Mouse (Mus musculus): Measurements from ENCODE around the gene Mtor.

The Mtor gene

GRCm38 (mm10) chr4:148484511-148484910 lies 36.1 kb downstream of the Mtor start:
- DNase-seq (ENCODE audit: low read depth, low spot score) = no peak

- no peak for DNase-seq (ENCODE audit: low read depth, low spot score)
These were observed 39.4 kb downstream of the Mtor start for GRCm38 (mm10) chr4:148487841-148488240.

- no peak for DNase-seq (ENCODE audit: low read depth, low spot score)
These were observed 42.1 kb downstream of the Mtor start for GRCm38 (mm10) chr4:148490502-148490901.

DNA sequence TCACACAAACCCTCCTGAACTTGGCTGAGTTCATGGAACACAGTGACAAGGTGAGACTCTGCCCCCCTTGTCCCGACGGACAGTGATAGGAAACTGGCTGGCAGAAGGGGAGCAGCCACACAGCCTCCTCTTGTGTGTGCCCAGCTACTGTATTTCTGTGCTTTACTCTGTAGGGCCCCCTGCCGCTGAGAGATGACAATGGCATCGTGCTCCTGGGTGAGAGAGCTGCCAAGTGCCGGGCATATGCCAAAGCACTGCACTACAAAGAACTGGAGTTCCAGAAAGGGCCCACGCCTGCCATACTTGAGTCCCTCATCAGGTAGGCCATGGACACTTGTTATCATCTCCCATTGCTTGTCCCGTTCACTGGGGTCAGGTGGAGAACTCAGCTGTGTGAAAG lies 43.0 kb downstream of the Mtor start:
- no peak for DNase-seq (ENCODE audit: low read depth, low spot score)

DNA sequence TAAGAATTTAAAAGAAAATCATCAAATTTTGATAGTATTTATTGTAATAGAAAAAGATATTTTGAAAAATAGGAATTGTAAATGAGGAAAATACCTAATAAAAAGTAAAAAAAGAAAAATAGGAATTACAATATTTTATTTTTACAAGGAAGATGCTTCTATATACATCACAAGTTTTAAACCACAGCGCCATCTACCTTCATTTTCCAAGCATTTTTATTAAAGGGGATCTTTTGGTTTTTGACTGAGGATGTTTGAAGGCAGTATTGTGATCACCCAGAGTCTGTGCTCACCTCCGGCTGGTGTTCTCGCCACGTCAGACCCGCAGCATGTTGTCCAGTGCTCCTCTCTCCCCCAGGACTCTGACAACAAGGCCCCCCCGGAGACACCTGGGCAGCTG lies 46.7 kb downstream of the Mtor start:
- DNase-seq (ENCODE audit: low read depth, low spot score) = no peak

DNA sequence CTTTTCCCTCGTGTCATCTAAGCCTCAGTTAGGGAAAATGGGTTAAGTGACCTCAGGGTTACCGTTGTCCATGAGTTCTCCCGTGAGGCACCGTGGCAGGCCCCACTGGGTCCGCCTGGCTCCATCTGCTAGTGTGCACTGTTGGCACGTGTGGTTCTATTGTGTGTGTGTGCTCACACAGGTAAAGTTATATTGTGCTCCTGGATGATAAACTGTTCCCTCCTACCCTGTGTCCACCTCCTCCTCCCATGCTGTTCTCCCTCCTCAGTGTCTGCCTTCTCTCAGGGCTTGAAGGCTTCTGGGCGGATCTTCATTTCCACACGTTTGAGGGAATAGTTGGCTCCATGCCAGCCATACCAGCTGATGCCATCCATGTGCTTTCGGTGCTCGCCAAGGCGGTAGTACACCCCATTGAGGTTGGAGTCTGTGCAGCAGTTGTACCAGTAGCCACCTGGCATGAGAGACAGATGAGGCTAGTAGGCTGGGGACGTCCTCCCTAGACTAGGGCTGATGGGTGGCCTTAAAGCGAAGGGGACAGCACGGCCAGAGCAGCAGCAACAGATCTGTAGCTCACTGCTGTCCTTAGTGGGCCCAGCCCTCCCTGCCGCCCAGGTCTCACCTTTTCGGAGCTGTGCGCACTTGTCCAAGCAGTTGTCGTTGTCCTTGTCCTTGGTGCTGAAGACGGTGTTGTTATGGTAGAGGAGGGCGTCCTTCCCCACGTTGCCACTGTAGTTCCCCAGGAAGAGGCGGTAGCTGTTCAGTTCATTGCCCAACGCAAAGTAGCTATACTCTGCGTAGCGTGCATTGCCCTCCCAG lies 47.7 kb downstream of the Mtor start:
- DNase-seq (ENCODE audit: low read depth, low spot score) = peak; percentile 26

GRCm38 (mm10) chr4:148500410-148500867 lies 52.0 kb downstream of the Mtor start, which contains the start of gene Angptl7:
TSS of gene Angptl7 (minus strand) at chr4:148500460.
- no peak for DNase-seq (ENCODE audit: low read depth, low spot score)

GRCm38 (mm10) chr4:148504497-148504959 lies 56.1 kb downstream of the Mtor start:
- DNase-seq (ENCODE audit: low read depth, low spot score) = no peak

DNA sequence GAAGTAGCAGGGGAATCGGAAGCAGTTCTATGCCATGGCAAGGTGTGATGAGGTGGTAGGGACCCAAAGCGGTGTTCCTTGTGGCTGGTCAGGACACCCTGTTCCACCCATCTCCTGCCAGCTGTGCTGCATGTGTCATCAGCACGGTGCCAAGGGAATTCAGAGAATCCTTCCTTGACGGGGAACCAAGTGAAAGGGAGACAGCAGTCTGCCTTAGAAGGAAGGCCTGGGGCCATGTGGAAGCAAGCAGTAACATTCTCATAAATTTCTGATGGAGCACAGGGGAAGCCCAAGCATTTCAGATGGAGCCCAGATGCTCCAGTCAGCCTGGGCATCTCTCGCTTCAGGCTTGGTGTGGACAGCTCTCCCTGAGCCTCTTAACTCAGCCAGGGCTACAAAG lies 59.2 kb downstream of the Mtor start:
- no peak for DNase-seq (ENCODE audit: low read depth, low spot score)

- DNase-seq (ENCODE audit: low read depth, low spot score) = no peak
These were observed 59.9 kb downstream of the Mtor start for GRCm38 (mm10) chr4:148508084-148508849.

DNA sequence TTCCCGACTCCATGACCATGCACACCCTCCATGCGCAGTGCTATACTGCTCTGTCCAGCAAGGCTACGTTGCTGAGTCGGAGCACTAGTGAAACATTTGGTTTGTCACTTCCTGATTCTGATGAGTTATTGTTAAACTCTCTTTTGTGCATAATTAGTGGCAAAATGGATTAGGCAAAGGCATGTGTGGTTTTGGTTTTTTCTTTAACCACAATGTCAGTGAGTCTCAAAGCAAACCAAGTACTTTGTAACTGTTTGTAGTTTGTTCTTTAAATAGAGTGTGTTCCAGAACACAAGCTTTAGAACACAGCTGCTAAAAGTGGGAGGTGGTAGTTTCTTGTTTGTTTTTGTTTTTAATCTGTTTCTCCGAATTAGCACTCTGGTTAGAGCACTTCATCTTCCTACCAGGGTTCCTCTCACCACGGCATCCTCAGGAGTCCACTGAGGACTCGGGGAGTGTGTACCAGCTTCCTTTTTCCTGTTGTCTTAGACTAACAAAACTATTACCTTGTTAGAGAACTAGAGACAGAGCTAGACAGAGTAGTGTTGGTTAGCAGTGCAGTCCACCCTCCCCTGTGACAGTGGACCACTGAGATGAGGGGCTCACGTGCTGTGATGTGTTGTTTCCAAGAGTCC lies 61.2 kb downstream of the Mtor start:
- no peak for DNase-seq (ENCODE audit: low read depth, low spot score)

- no peak for DNase-seq (ENCODE audit: low read depth, low spot score)
These were observed 62.3 kb downstream of the Mtor start for GRCm38 (mm10) chr4:148510691-148511090.

DNA sequence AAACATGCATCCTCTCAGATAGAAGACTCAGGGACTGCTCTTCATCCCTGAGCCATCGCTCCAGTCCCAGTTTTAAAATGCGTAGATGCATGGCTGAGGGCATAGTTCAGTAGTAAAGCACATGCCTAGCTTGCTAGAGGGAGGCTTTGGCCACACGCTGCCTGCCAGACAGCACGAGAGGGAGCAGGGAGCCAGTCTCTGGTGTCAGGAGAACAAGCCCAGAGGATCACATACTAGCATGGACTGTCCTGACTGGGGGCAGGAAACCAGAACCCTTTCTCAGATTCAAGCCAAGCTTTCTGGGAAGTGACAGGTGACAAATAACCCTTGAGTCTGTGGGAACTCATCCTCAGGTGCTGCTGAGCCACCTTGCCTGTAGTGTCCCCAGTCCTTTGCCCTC lies 62.9 kb downstream of the Mtor start:
- no peak for DNase-seq (ENCODE audit: low read depth, low spot score)

DNA sequence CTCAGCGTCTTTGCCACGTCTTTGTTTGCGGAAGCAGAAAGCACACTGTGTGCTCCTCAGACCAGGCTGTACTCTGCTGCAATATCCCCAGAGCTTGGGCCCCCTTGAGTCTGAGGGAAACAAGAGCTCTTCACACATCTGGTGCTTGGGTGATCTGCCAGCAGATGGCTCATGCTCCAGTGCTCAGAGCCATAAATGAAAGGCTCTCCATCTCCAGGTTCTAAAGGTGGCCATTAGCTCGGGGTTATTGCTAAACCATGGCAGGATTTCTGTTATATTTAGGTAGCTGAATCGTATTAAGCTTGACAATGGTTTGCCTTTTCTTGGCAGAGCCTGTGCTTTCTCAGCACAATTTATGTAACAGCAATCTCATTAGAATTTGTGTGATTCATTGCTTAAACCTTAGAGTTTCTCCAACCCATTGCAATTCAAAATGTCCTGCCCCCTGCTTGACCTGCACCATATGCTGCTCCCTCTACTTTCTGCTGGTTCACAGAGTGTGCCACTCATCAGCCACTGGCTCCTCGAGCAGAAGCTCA lies 64.7 kb downstream of the Mtor start:
- no peak for DNase-seq (ENCODE audit: low read depth, low spot score)

DNA sequence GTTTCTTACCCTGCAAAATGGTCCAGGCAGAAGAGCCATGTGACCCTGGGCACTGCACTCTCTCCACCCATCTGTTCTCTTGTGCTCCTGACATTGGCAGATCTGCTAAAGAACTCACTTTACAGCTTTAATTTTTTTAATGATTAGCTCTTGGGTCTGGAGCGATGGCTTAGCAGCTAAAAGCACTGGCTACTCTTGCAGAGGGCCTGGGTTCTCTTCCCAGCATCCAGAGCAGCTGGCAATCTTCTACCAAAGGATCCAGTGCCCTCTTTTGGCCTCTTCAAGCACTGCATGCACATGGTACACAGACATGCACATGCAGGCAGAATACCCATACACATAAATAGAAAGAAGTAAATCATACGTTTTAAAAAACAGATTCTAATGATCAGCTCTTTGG lies 66.9 kb downstream of the Mtor start:
- no peak for DNase-seq (ENCODE audit: low read depth, low spot score)

GRCm38 (mm10) chr4:148517809-148518208 lies 69.4 kb downstream of the Mtor start:
- DNase-seq (ENCODE audit: low read depth, low spot score) = no peak

GRCm38 (mm10) chr4:148518235-148518795 lies 69.9 kb downstream of the Mtor start:
- no peak for DNase-seq (ENCODE audit: low read depth, low spot score)

DNA sequence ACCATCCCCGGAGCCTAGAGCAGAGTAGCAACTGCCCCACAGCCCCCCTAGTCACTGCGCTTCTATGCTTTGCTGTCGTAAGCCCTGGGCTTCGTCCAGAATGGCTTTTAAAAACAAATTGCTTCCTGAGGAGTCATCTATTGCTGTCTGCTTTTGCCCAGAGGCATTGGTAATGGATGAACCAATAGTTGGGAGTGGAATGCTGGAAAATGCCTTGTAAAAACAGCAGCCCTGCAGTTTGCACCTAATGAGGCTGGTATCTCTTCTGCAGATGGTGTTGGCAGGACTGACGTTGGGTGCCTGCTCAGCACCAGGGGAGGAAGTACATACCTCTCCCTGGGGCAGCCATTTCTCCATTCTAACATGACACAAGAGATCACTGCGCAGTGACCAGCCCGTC lies 75.1 kb downstream of the Mtor start:
- no peak for DNase-seq (ENCODE audit: low read depth, low spot score)

DNA sequence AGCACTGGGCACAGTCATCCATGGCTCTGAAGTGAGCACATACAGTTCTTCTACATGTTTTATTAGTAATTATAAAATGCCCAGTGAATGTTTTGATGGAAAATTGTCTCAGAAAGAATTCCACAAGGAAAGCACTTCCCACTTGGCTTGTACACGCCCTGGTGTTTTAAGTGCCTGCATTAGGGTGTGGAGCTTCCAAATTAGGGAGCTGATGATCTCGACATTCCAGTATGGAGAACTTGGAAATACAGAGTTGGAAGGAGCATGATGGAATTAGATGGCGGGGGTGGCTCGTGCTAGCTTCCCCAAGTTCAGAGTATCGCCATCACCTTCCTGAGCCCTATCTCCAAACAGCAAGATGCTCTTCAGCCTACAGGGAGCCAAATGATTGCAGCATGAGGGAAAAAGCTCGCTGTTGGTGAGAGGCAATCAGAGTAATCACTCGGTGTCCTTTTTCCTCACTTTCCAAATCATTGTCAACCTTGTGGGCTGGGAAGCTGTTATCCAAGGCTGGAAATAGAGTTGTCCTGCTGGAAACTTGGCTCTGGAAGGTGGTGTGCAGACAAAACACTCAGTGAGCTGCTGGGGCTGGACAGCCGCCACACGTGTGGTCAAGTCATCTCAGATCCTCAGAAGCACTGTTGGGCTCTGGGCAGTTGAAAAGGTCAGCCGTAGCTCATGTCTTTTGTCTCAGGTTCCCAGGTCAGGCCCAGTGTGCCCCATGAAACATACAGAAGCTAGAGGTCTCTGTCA lies 78.9 kb downstream of the Mtor start:
- no peak for DNase-seq (ENCODE audit: low read depth, low spot score)

DNA sequence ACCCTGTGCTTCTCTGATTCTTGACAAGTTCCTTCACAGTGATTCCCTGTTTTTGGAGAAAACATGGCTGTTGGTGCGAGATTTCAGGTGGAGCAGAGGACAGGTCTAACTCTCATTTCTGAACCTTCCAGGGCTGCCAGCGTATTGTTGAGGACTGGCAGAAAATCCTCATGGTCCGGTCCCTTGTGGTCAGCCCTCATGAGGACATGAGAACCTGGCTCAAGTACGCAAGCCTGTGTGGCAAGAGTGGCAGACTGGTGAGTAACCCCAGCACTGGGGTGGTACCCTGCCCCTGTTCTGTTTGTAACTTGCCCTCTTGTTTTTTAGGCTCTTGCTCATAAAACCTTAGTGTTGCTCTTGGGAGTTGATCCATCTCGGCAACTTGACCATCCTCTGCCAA lies 81.9 kb downstream of the Mtor start:
- DNase-seq (ENCODE audit: low read depth, low spot score) = no peak

DNA sequence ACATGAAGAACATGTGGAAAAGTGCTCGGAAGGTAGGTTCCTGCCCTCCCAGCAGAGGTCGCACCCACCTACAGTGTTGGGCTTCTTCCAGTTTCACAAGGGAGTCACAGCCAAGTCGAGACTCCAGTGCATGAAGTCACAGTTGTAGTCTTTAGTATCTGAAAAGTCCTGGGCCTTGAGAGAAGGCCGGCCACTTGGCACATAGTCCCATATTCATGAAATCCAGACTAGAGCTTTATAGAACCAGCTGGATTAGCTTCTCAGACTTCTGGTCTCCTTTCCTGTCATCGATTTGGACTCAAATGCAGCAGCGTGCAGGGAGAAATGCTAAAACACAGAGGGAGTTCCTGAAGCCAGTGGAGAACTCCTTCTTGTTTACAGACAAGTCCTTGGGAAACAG lies 82.4 kb downstream of the Mtor start:
- no peak for DNase-seq (ENCODE audit: low read depth, low spot score)
